Mouse (Mus musculus) stomach, postnatal 0 days (tissue): ENCODE data around the gene Tsc1. TPM values are rescaled to one million over a fixed set of nuclear protein-coding genes. Genes with fewer than 3 reads are reported as not detected.

Experiments
- ATAC-seq: fragments of 200-750 bp; cut with Nextera tagmentation; 2 replicates; pipeline ENCODE4 v1.8.0; 2017; ENCODE audit not compliant: low FRiP score, low TSS enrichment
- DNase-seq: peaks from one replicate; pipeline ENCODE4 v3.0.0-alpha.2; 2016; ENCODE audit warnings: low spot score
- H3K27ac ChIP-seq: fragments of 300-500 bp; sonication (generic); replicated peaks from 2 replicates; pipeline ENCODE4 v1.5.1; 2014; ENCODE audit warnings: mild to moderate bottlenecking, control low read depth
- H3K27me3 ChIP-seq: fragments of 300-500 bp; sonication (generic); 2 replicates; pipeline ENCODE4 v1.6.1; 2014; ENCODE audit warnings: low read length; ENCODE audit not compliant: control insufficient read depth, insufficient read depth
- H3K36me3 ChIP-seq: fragments of 300-500 bp; sonication (generic); 2 replicates; pipeline ENCODE4 v1.6.1; 2014; ENCODE audit warnings: low read length, mixed read lengths; ENCODE audit not compliant: control insufficient read depth, insufficient read depth
- H3K4me1 ChIP-seq: fragments of 300-500 bp; sonication (generic); replicated peaks from 2 replicates; pipeline ENCODE4 v1.6.1; 2014; ENCODE audit warnings: antibody characterized with exemption; ENCODE audit not compliant: control insufficient read depth, insufficient read depth
- H3K4me2 ChIP-seq: fragments of 300-500 bp; sonication (generic); replicated peaks from 2 replicates; pipeline ENCODE4 v1.6.1; 2014; ENCODE audit warnings: low read depth, mild to moderate bottlenecking, control low read depth, moderate library complexity
- H3K4me3 ChIP-seq: fragments of 300-500 bp; sonication (generic); 2 replicates; pipeline ENCODE4 v1.5.1; 2014; ENCODE audit warnings: low read depth, low read length, control low read depth
- H3K9ac ChIP-seq: fragments of 300-500 bp; sonication (generic); 2 replicates; pipeline ENCODE4 v1.6.1; 2014; ENCODE audit warnings: mild to moderate bottlenecking, low read length, control low read depth, mixed read lengths
- H3K9me3 ChIP-seq: fragments of 300-500 bp; sonication (generic); 2 replicates; pipeline ENCODE4 v1.6.1; 2016; ENCODE audit warnings: low read length; ENCODE audit not compliant: control insufficient read depth
- CTCF ChIP-seq: IDR thresholded peaks from 2 replicates; pipeline ENCODE4 v1.5.1; 2016; ENCODE audit warnings: antibody characterized with exemption, low read depth, mild to moderate bottlenecking, moderate library complexity
- EP300 ChIP-seq: optimal IDR thresholded peaks from 2 replicates; pipeline ENCODE3; 2016; ENCODE audit warnings: antibody characterized with exemption
- WGBS: fragments of 180-500 bp; shearing (Covaris S2); extraction: QIAGEN DNeasy Blood & Tissue Kit; methylation state at CpG from one replicate; pipeline ENCODE4 v1.1.7; 2014; 5-methylcytosine and 5-hydroxymethylcytosine counted together
- polyA plus RNA-seq: library from polyadenylated mRNA; unstranded; fragments of >200 nt; fragmentation: Nextera tagmentation; extraction: Ambion mirVana; gene quantifications from 2 replicates; pipeline ENCODE4 v1.2.1, GENCODE M21; 2015

Tsc1 gene
- polyA plus RNA-seq, 1 experiment from 2014 or later = 4.9 TPM

GRCm38 (mm10) chr2:28605789-28606541, 35.1 kb upstream of the Tsc1 start:
- Histone ChIP-seq H3K9ac (no peak overlapping the region), H3K27ac (no peak overlapping the region), H3K9me3 (no peaks in the 10 kb centered on the region), H3K27me3 (no peaks in the 10 kb centered on the region), H3K4me3 (no peak overlapping the region), H3K4me1 (no peaks in the 10 kb centered on the region), H3K36me3 (no peaks in the 10 kb centered on the region), H3K4me2 (no peak overlapping the region)
- WGBS = 73% methylated on average over 14 of the region's 14 CpGs
- TF ChIP-seq EP300 (no peak), CTCF (no peak)
- DNase-seq (no peak), ATAC-seq (no peak)

- Histone ChIP-seq H3K4me3 (no peak overlapping the region), H3K36me3 (no peaks in the 10 kb centered on the region), H3K9me3 (no peaks in the 10 kb centered on the region), H3K4me1 (no peaks in the 10 kb centered on the region), H3K9ac (no peak overlapping the region), H3K4me2 (no peak overlapping the region), H3K27ac (no peak overlapping the region), H3K27me3 (no peaks in the 10 kb centered on the region)
- 57% methylated on average over 8 of the region's 8 CpGs for WGBS
- ATAC-seq = no peak
- no peak for DNase-seq
- no peak for TF ChIP-seq EP300
- TF ChIP-seq CTCF = peak; percentile 53
Observed at GRCm38 (mm10) chr2:28606601-28607340, 34.3 kb upstream of the Tsc1 start.

GRCm38 (mm10) chr2:28607341-28608165, 33.5 kb upstream of the Tsc1 start:
- ATAC-seq (no peak; the same call in 1 of the 2 replicates), DNase-seq (no peak)
- Histone ChIP-seq H3K4me3 (no peak overlapping the region), H3K27ac (no peak overlapping the region), H3K9ac (no peak overlapping the region), H3K36me3 (no peaks in the 10 kb centered on the region), H3K9me3 (no peaks in the 10 kb centered on the region), H3K4me1 (no peaks in the 10 kb centered on the region), H3K4me2 (no peak overlapping the region), H3K27me3 (no peaks in the 10 kb centered on the region)
- TF ChIP-seq CTCF (no peak), EP300 (no peak)
- WGBS = 42% methylated on average over 10 of the region's 10 CpGs

GRCm38 (mm10) chr2:28609851-28610250, 31.2 kb upstream of the Tsc1 start:
- Histone ChIP-seq H3K27me3 (no peaks in the 10 kb centered on the region), H3K9ac (no peak overlapping the region), H3K9me3 (no peaks in the 10 kb centered on the region), H3K4me2 (no peak overlapping the region), H3K4me1 (no peaks in the 10 kb centered on the region), H3K4me3 (no peak overlapping the region), H3K36me3 (no peaks in the 10 kb centered on the region), H3K27ac (no peak overlapping the region)
- ATAC-seq (no peak; the same call in 1 of the 2 replicates), DNase-seq (peak; percentile 56)
- WGBS = 64% methylated on average over 10 of the region's 10 CpGs
- TF ChIP-seq CTCF (no peak), EP300 (no peak)

GRCm38 (mm10) chr2:28610716-28611406, 30.2 kb upstream of the Tsc1 start:
- TF ChIP-seq CTCF (no peak), EP300 (no peak)
- H3K4me2 ChIP-seq = no peak overlapping the region
- DNase-seq (no peak), ATAC-seq (no peak)
- H3K27ac ChIP-seq = no peak overlapping the region
- no peak overlapping the region for H3K9ac ChIP-seq
- H3K27me3 ChIP-seq = no peaks in the 10 kb centered on the region
- WGBS = 77% methylated on average over 12 of the region's 12 CpGs
- H3K4me3 ChIP-seq = no peak overlapping the region
- H3K9me3 ChIP-seq = no peaks in the 10 kb centered on the region
- H3K36me3 ChIP-seq = no peaks in the 10 kb centered on the region
- H3K4me1 ChIP-seq = no peaks in the 10 kb centered on the region
